Mouse (Mus musculus): Measurements from ENCODE around the gene Ndufv2. TPM values are rescaled to one million over a fixed set of nuclear protein-coding genes. Genes with fewer than 3 reads are reported as not detected.

Gene Ndufv2
- 1,000 to 10,000 TPM in 1 of 2 experiments, 100 to 1,000 TPM in 1; 990 to 1,025 TPM for total RNA-seq (2021)

DNA sequence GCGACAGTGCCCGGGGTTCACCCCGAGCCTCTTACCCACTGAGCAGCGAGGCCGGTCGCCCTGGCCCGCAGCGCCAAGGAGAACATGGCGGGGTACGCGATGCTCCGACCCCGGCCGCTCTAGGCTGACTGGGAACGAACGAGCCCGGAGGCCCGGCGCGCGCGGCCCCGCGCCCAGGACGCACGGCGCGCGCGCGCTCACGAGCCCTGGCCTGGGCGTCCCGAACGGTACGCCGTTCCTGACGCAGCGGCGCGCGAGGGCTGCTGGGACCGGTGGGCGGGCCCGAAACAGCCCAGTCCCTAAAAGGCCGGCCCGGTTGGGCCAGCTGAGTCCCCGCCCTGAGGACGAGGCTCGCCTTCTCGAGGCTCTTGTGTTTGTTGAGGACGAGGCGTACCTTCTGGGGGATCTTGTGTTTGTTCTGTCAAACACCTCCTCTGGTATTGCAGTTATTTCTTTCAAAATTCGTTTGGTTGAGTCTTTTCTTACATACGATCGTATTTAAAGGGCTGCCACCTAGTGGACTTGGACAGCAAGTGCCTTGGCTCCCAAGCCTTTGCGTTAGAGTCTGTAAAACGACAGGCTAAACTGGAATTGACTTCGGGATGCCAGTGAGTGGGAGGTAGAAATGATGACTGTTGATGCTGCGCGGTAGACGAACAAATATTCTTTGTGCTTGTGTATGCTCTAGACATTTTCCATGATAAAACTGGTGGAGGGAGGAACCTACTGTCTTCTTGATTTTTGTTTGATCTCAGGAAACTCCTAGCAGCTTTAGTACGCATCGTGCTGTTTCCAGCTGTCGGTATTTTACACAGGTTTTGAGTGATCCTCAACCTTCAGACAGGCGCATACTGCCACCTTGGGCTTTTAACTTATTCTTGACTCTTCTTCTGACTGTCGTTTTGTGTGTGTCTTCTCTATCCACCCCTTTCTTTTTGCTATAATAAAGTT is at the start of gene Ndufv2:
Gene Ndufv2 (minus strand): TSS at position 180 of the 951 bp plus-strand sequence.
- intact Hi-C loops (cut with DNase I), result loop anchor here (1.0 to 10.0 kb wide), 2 partner anchors 24 to 397 kb away; partner anchors contain the start of gene Ankrd12
- DNase-seq, result peak; percentile 93 to 95

DNA sequence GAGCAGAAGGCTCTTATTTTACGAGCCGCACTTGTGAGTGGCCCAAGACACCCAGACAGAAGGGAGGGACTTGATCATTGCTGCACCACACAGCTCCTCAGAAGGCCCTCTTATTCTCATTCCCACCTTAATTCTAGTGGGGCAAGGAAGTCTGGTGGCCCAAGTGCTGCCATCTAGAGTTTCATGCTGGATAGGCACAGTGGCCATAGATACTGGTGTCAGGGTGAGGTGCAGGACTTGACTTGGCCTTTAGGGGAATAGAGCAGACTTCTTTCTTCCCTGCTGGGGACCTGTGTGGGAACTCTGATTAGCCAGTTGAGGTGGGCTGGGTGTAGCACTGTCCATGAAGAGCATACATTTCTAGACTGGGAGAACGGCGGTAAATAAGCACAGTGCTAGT is 29.9 kb upstream of the Ndufv2 start:
- intact Hi-C loops (cut with DNase I), result no loop called here
- DNase-seq, result no peak

DNA sequence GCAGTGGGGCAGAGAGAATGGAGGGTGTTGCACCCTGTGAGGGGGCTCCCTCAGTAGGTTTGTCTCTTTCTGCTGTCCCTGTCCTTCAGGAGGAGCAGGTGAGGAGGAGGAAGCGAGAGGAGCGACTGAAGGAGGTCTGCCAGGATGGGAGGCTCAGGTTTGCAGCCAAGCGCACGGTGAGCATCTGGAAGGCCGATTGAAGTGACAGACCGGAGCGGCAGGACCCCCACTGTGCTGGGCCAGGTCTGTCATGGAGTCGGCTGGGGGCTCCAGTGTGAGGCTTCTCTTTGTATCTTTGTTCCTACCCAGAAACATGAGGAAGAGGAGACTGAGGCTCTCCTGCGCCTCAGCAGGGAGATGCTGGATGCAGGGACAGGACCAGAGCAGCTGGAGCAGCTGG is 29.0 kb upstream of the Ndufv2 start:
- intact Hi-C loops (cut with DNase I), result no loop called here
- no peak for DNase-seq

DNA sequence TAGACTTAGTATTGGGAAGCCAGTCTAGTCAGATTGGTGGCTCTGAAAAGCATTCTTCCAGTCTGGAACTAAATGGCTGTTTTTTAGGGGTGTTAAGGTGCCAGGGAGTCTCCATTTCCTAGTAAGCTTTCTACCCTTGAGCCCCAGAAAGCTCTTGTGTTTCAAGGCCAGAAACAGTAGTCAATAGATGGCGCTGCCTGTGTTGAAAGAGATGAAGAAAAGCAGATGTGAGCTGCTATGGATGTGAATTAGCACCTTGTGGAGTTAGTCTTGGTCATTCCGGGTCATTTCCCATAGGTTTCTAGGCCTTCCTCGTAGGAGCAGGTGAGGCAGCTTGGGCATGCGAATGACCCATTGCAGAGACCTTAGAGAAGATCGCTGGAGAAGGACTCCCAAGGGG is 23.9 kb upstream of the Ndufv2 start:
- intact Hi-C loops (cut with DNase I), result no loop called here
- DNase-seq, result no peak

DNA sequence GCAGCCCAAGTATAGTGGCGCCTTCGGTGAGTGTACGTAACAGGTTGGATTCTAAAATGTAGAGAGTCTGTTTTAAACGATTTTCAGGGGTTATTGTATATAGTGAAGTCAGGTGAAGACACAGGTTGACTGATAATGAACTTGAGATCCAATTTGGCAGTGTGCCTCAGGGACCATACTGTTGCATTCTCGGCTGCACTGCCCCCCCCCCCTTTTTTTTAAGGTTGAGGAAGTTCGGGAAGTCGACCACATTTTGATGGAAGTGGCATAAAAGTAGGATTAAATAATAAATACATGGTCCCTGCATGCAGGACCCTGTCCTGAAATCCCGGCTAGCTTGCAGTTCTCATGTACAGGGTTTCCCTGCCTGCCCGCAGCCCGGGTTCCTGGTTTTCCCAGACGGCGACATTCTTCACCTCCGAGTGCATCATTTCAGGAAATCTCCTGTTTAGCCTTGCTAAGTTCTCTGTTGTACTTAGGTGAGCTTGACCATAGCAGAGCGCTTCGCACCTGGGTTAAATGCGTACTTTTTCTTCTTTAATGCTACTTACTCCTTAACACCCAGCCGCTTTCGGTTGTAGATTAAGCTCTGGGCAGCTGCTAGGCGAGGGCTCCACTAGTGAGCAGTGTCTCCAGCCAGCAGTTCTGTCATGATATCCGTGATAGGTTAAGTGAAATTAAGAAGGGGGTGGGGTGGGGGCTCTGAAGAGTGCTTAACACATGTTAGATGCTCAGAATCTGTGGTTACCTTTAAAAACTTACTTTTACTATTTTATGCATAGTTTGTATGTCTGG is 22.7 kb upstream of the Ndufv2 start:
- intact Hi-C loops (cut with DNase I), result no loop called here
- no peak for DNase-seq

DNA sequence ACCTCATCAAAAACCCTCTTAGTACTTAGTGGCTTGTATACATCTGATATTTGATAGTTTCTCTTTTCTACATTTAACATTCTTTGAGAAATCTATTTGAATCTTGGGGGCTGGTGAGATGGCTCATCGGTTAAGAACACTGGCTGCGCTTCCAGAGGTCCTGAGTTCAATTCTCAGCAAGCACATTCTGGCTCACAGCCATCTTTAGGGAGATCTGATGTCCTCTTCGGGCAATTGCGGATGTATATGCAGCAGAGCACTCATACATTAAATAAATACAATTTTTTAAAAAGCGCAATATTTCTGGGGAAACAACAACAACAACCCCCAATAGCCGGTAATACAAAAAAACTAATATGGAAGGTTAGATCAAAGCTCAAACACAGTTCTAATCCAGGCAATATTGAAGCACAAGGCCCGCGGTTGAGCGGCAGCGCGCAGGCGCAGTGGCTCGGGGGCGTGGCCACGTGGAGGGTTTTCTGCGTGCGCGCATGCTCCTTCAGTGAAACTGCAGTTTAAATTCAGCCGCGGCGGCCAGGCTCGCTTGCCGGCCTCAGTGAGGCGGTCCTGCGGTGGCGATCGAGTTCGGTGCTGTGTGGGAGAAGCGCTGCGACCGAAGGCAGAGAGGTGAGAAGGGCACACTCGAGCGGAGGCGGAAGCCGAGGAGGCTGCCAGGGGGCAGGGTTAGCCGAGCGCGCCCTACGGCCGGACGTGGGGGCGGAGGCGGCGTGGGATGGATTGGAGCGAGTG is 21.9 kb upstream of the Ndufv2 start, which contains the start of gene Ddx11:
Gene Ddx11 (plus strand): TSS at position 455 of the 750 bp plus-strand sequence.
- intact Hi-C loops (cut with DNase I), result no loop called here
- DNase-seq, result peak; percentile 95 to 97

DNA sequence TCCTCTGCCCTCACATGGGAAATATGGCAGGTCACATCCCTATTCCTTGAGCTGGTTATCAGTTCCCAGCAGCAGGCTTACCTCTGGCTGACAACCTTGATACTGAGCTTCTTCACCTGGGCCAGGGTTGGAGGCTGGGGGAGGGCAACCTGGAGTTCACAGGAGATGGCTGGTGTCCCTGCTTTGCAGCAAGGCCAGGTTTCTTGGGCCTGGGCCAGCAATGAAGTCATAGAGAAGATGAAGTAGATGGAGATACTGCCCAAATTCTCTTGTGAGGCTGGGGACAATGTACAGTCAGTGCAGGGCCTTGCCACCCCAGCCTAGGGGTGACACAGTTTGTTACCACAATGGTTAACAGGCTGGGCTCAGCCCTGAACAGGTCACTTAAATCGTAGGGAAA is 19.3 kb upstream of the Ndufv2 start:
- DNase-seq, result no peak
- intact Hi-C loops (cut with DNase I), result no loop called here

DNA sequence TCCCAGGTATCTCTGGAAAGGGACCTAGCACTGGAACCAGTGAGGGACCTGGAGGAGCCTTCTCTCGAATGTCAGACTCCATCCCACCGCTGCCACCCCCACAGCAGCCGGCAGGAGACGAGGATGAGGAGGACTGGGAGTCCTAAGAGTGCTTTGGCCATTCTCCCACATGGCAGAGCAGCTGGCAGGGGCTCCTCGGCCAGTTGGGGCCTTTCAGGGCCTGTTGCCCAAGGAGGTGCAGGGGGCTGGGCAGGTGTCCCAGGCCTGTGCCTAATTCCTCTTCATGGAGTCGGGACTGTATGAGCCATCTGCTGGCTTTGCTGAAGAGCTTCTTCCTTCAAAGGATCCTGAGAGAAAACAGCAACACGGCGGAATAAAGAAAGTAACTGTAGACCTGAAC is 17.6 kb upstream of the Ndufv2 start:
- intact Hi-C loops (cut with DNase I), result no loop called here
- no peak for DNase-seq

DNA sequence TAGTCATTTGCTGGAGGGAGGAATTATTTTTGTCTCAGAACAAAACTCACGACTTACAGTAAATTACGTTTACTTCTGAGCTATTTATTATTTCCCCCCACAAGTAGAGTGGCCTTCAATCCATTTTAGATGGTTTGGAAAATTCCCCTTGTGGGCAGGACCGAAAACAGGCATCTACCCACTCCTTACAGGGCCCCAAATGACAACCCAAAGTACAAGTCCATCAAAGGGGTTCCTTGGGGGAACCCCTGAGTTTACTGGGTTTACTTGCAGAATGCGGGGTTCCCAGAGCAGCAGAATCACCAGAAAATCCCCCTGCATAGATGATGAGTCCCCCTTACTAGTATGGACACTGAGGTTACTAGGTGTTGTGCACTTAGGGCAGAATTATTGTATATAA is 10.8 kb upstream of the Ndufv2 start:
- DNase-seq, result no peak
- intact Hi-C loops (cut with DNase I), result no loop called here

DNA sequence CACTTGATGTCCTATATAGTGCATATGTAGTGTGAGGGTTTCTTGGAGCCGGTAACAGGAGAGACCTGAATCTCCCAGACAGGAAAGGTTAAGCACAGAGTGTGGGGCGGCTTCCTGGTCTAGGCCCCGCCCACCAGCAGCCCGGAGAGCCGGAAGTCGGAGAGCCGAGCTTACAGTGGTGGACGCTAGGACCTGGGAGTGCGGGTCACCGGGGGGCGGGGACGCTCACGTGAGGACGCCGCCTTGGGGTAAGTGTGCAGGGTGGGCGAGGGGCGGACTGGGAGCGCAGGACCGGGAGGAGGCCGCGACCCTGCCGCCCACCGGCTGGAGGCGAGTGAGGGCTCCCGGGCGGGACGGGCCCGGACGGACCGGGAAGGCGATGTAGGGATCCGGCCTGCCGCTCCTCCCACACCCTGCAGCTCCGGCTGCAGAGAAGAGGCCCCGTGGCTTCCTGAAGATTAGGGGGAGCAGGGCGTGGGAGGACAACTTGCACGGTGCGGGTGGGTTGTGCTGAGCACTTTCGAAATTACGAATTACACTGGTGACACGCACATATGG is 10.1 kb upstream of the Ndufv2 start, which contains the start of gene Washc1:
Gene Washc1 (plus strand): TSS at position 144 of the 558 bp plus-strand sequence.
- peak; percentile 91 to 92 for DNase-seq
- intact Hi-C loops (cut with DNase I), result no loop called here

DNA sequence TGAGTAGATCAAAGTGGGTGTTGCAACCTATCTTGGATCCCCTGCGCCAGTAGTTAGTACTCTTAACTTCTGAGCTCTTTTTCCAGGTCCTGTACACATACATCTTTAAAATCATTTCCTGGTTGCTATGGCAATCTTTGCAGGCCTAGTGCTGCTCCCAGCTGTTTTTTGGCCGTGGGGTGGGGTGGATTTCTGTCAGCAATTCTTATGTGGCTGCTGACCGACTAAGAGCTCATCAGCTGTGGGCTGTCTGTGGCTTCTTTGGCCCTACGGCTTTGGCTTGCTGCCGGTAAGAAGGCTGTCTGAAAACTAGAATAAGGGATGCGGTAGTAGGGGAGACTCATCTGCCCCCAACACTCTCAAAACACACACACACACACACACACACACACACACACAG is 9.4 kb upstream of the Ndufv2 start:
- peak; percentile 64 to 66 for DNase-seq
- intact Hi-C loops (cut with DNase I), result no loop called here

DNA sequence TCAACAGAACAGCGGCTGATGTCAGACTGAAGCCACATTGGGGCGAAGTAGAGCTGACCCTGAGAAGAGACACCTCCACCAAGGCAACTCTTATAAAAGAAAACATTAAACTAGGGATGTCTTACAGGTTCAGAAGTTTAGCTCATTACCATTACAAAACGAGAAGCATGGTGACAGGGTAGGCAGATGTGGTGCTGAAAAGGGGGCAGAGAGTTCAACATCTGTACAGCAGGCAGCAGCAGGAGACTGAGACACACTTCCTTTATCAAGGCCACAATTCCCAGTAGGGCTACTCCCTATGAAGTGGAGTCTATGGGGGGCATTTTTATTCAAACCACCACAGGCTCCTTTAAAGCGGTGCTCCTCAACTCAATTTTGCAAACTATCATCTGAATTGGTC is 6.8 kb upstream of the Ndufv2 start:
- intact Hi-C loops (cut with DNase I), result loop anchor here (5.0 to 10.0 kb wide), 2 partner anchors 46 to 403 kb away; no protein-coding TSS in a partner anchor
- DNase-seq, result no peak

DNA sequence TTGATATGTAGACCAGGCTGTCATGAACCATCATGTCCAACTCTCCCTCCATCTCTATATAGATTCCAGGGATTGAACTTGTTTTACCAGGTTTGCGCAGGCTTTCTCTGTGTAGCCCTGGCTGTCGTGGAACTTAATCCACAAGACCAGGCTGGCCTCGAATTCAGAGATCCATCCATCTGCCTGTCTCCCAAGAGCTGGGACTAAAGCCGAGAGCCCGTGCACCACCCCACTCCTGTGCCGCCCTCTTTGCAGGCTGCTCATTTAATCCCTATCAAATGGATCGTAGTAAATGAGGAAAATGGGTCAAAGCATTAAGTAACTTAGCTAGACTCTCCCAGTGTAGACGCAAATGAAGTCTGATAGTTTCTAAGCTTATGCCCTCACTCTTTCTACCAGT is 6.1 kb upstream of the Ndufv2 start:
- intact Hi-C loops (cut with DNase I), result loop anchor here (2.0 to 10.0 kb wide), 4 partner anchors 45 to 403 kb away; no protein-coding TSS in a partner anchor
- DNase-seq, result no peak

DNA sequence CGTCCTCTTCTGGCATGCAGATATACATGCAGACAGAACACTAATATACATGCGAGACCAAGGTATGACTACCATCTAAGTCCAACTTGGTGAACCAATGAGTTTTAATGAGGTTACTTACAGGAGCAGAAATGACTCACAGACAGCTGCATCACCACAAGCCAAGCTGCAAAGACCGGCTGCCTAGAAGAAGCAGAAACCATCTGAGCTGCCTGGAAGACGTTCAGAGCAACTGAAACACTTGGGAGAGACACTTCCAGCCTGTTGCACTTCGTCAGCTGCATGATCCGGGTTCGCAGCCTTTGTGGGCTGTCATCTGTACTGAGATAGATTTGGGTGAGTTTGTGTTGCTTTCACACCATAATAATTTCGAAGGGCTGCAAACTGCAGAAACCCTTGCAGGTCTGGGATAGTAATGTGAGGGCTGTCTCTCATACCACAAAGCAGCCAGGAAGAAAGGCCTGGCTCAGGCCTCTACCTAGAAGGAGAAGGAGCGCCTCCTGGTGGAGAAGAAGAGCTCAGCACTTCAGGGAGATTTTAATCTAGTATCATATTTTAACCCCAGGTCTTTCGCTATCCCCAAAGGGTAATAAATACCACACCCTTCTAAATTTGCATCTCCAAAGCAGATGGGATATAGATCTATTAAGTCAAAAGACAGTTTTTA is 5.4 kb upstream of the Ndufv2 start:
- DNase-seq, result peak; percentile 65 to 83
- intact Hi-C loops (cut with DNase I), result loop anchor here (2.0 to 10.0 kb wide), 4 partner anchors 44 to 402 kb away; no protein-coding TSS in a partner anchor

DNA sequence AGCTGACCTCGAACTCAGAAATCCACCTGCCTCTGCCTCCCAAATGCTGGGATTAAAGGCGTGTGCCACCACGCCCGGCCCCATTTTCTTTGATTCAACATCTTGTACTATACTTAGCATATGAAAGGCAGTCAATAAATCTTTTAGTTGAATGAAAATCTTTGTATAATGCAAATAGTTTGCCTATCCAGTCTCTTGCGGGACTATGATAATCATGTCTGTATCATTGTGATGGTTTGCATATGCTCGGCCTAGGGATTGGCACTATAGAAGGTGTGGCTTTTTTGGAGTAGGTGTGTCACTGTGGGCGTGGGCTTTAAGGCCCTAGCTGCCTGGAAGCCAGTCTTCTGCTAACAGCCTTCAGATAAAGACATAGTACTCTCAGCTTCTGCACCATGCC is 2.7 kb upstream of the Ndufv2 start:
- intact Hi-C loops (cut with DNase I), result loop anchor here (10.0 kb wide), 1 partner anchor 399 kb away; no protein-coding TSS in a partner anchor
- no peak for DNase-seq

DNA sequence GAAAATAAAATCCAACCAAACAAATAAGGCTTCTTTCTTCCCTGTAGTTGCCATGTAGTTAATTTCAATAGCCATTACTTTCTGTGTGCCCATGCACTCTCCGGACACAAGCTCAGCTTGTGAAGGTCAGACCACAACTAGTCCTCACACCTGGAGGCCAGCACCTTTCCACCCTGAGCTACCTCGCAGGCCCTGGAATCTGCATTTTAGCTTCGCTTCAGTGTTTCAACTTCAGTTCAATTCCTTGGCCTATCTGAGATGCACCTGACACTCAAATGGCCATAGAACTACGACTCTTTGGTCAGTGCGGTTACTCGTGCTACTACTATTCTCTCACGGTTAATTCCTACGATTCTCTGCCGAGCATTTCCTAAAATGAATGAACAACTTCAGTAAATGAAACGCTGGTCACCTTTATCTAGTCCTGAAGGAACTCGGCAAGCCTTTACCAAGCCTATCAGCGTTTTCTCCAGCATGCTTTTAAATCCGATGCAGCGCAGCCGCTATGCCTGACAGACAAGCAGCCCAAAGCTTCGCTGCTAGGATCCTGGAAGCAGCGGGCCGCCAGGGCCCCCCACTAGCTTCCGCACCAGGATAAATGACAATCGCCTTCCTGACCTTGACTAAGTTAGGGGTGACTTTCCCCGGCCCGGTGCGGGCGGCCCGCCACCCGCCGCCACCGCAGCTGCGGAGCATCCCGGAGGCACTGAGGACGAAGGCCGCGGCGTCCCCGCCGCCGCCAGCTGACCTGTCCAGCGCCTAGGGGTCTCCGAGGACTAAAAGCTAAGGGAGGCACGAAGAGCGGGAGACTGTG is 586 bp downstream of the Ndufv2 start:
- intact Hi-C loops (cut with DNase I), result loop anchor here (1.0 to 10.0 kb wide), 2 partner anchors 23 to 396 kb away; partner anchors contain the start of gene Ankrd12
- peak in 1 of 2 experiments; percentile 46 for DNase-seq

DNA sequence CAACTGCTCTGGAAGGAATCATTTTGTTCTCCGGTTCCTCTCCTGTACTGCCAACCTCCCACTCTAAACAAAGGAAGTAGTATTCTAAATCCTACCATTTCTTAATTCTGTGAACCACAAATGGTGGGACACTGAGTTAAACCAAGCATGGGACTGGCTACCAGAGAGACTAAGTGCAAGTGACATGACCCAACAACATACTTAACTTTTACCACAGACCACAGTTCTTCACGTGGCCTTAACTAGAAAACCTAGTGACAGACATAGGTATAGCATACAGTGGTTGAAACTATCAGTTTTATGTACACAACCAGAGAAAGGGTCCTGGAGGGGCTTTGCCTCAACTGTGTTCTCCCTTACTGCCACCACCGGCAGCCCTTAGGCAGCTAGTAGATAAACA is 8.7 kb downstream of the Ndufv2 start:
- no peak for DNase-seq

DNA sequence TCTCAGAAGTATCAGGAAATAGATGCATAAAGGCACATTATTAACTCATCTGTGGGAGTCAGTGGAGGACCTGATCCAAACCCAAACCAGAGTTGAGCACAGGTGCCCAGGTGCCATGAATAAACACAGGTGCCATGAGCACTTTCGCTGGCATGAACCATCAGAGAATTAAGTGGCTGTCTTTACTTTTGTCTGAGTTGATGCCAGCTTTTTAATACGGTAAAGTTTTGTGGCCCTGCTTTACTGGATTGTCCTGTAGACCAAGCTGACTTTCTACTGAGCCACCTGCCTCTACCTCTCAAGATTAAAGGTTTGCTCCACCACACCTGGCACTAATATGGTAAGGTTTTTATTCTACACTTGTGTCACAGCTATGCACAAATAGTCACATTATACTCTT is 9.3 kb downstream of the Ndufv2 start:
- no peak for DNase-seq
- intact Hi-C loops (cut with DNase I), result no loop called here

More for the DNA sequence above, 8.7 kb downstream of the Ndufv2 start:
- intact Hi-C loops (cut with DNase I), result no loop called here
